Mouse (Mus musculus) small intestine, adult 2 months (tissue): ENCODE results near the gene Olfr283. TPM values are rescaled to one million over a fixed set of nuclear protein-coding genes. Genes with fewer than 3 reads are reported as not detected.

Experiments
- H3K27ac ChIP-seq: fragments of 200-500 bp; 2 replicates; pipeline ENCODE4 v1.5.1; 2012; ENCODE audit warnings: low read depth, low read length, control low read depth, inconsistent platforms; ENCODE audit not compliant: insufficient read depth
- H3K27me3 ChIP-seq: fragments of 200-500 bp; 2 replicates; pipeline ENCODE4 v1.6.1; 2012; ENCODE audit warnings: mild to moderate bottlenecking, moderate library complexity, low read length, inconsistent platforms; ENCODE audit not compliant: control insufficient read depth, insufficient read depth
- H3K36me3 ChIP-seq: fragments of 200-500 bp; 2 replicates; pipeline ENCODE4 v1.6.1; 2012; ENCODE audit warnings: mild to moderate bottlenecking, low read length, control low read depth, inconsistent platforms; ENCODE audit not compliant: control insufficient read depth, insufficient read depth
- H3K4me1 ChIP-seq: fragments of 200-500 bp; 2 replicates; pipeline ENCODE4 v1.6.1; 2012; ENCODE audit warnings: low read length, inconsistent platforms, mixed read lengths; ENCODE audit not compliant: control insufficient read depth, insufficient read depth, insufficient read length
- H3K4me3 ChIP-seq: fragments of 200-500 bp; 2 replicates; pipeline ENCODE4 v1.5.1; 2012; ENCODE audit warnings: low read depth, mild to moderate bottlenecking, control low read depth, inconsistent platforms, low read length, moderate library complexity
- CTCF ChIP-seq: fragments of 200-500 bp; IDR thresholded peaks from 2 replicates; pipeline ENCODE4 v1.5.1; 2012; ENCODE audit warnings: low read depth, mild to moderate bottlenecking, control low read depth, inconsistent platforms, low read length, moderate library complexity, mixed read lengths; ENCODE audit not compliant: insufficient replicate concordance, insufficient read length; ENCODE audit errors: extremely low read depth
- POLR2A ChIP-seq: fragments of 200-500 bp; IDR thresholded peaks from 2 replicates; pipeline ENCODE4 v1.6.1; 2012; ENCODE audit warnings: low read depth, mild to moderate bottlenecking, control low read depth, inconsistent platforms, low read length, moderate library complexity
- WGBS: fragments of 180-500 bp; shearing (Covaris S2); methylation state at CpG from one replicate; pipeline ENCODE4 v1.1.7; 2018; 5-methylcytosine and 5-hydroxymethylcytosine counted together
- polyA plus RNA-seq: library from polyadenylated mRNA; depleted of rRNA; stranded (reverse); fragments of >200 nt; gene quantifications from 2 replicates; pipeline ENCODE4 v1.2.3, GENCODE M21; 2012; rRNA removed

Gene Olfr283
- polyA plus RNA-seq, 1 experiment, result not detected

- Histone ChIP-seq H3K36me3 (no peaks in the 10 kb centered on the region), H3K27me3 (no peaks in the 10 kb centered on the region), H3K4me3 (no peak overlapping the region), H3K27ac (no peak overlapping the region), H3K4me1 (no peaks in the 10 kb centered on the region)
- TF ChIP-seq CTCF (no peak), POLR2A (no peak)
- WGBS, result 70% methylated on average over 10 of the region's 10 CpGs
Observed at GRCm38 (mm10) chr15:98391081-98391902, 10.5 kb upstream of the Olfr283 start.

GRCm38 (mm10) chr15:98389796-98390195, 9.1 kb upstream of the Olfr283 start:
- H3K27ac ChIP-seq, result no peak overlapping the region
- TF ChIP-seq POLR2A, result no peak
- peak; percentile 69; the same call in 1 of the 2 replicates for TF ChIP-seq CTCF
- H3K36me3 ChIP-seq, result no peaks in the 10 kb centered on the region
- WGBS, result 21% methylated on average over 7 of the region's 7 CpGs
- no peaks in the 10 kb centered on the region for H3K27me3 ChIP-seq
- H3K4me1 ChIP-seq, result no peaks in the 10 kb centered on the region
- H3K4me3 ChIP-seq, result no peak overlapping the region

DNA sequence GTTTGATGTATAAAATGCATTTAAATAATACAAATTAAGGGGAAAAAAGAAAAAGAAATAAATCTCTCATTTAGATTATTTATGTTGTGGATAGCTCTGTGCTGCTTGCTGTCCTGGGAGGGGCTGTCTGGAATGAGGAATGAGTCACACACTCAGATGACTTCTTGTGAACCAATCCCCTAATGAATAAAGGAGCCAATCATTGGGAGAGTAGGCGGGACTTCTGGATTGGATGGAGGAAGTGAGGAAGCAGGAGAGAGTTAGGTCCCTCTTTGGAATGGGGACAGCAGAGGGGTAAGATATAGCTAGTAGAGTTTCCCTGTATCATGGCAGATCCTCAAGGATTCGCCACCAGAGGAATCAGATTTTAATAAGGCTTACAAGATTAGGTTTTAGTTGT, 6.9 kb upstream of the Olfr283 start:
- Histone ChIP-seq H3K27ac (no peak overlapping the region), H3K27me3 (no peaks in the 10 kb centered on the region), H3K4me3 (no peak overlapping the region), H3K36me3 (no peaks in the 10 kb centered on the region), H3K4me1 (no peaks in the 10 kb centered on the region)
- TF ChIP-seq CTCF (no peak), POLR2A (no peak)
- WGBS, result 75% methylated on average over 2 of the region's 2 CpGs

DNA sequence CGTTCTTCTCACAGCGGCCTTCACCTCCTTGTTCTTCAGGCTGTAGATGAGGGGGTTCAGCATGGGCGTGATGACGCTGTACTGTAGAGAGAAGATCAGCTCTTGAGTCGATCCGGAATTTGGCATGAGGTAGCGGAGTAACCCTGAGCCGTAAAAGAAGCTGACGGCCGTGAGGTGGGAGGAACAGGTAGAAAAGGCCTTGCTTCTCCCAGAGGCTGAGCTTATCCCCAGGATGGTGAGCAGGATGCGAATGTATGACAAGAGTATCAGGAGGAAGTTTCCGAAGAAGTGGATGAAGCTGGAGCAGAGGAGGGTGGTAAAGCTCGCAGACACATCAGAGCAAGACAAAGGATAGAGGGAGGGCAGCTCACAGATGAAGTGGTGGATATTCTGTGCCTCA, 2.5 kb downstream of the Olfr283 start:
- Histone ChIP-seq H3K4me3 (no peak overlapping the region), H3K36me3 (no peaks in the 10 kb centered on the region), H3K4me1 (no peaks in the 10 kb centered on the region), H3K27ac (no peak overlapping the region), H3K27me3 (no peaks in the 10 kb centered on the region)
- WGBS, result 89% methylated on average over 13 of the region's 13 CpGs
- no peak for TF ChIP-seq POLR2A
- no peak for TF ChIP-seq CTCF

DNA sequence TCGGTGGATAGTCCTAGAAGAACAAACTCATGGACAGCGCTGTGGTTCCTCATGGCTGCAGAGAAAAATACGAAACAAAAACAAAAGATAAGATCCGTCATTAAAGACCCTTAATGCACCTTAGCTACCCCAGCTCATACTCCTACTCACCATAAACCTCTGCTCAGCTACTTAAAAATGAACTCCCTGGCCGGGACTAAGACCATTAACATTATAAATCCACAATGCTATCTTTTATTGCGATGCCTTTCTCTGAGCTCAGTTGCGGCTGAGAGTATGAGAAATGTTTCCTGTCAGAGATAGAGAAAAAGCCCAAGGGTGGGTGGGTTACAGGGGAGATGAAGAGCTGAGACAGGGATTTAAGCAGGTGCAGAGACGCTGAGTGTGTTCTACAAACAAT, 39.9 kb downstream of the Olfr283 start, which contains the start of gene Olfr284:
Gene Olfr284, minus strand, starts transcription at position 101 of the 400 bp plus-strand sequence.
- H3K27ac ChIP-seq, result no peak within 1 kb of the TSS
- no peak for TF ChIP-seq CTCF
- no peaks in the 10 kb centered on the region for H3K36me3 ChIP-seq
- 69% methylated on average over 8 of the region's 8 CpGs for WGBS
- H3K4me3 ChIP-seq, result no peak within 1 kb of the TSS
- no peaks in the 10 kb centered on the region for H3K27me3 ChIP-seq
- no peaks in the 10 kb centered on the region for H3K4me1 ChIP-seq

Other genes with a start within 250 kb of the Olfr283 start
- gene Asb8, start 215.3 kb downstream of the Olfr283 start, polyA plus RNA-seq, result 15.8 and 27.3 TPM in 2 replicates
- gene Ccdc184, start 213.8 kb downstream of the Olfr283 start, polyA plus RNA-seq, result 0.22 and 0.43 TPM in 2 replicates
- not detected in 2 replicates for gene Olfr288, start 185.4 kb downstream of the Olfr283 start, polyA plus RNA-seq
- not detected in 2 replicates for gene Gm44579, start 160.0 kb downstream of the Olfr283 start, polyA plus RNA-seq
- 0.11 and 0.67 TPM in 2 replicates for gene Olfr287, start 159.9 kb downstream of the Olfr283 start, polyA plus RNA-seq
- gene Olfr286, start 146.5 kb downstream of the Olfr283 start, polyA plus RNA-seq, result 0.24 TPM in 1 of 2 replicates, not detected in the other
- gene H1fnt, start 123.7 kb downstream of the Olfr283 start, polyA plus RNA-seq, result not detected in 2 replicates
- gene Zfp641, start 84.8 kb downstream of the Olfr283 start, polyA plus RNA-seq, result 0.28 and 0.34 TPM in 2 replicates
- gene Olfr285, start 63.6 kb downstream of the Olfr283 start, polyA plus RNA-seq, result not detected in 2 replicates
- not detected in 2 replicates for gene Olfr284, start 40.0 kb downstream of the Olfr283 start, polyA plus RNA-seq
- gene Olfr282, start 50.3 kb upstream of the Olfr283 start, polyA plus RNA-seq, result not detected in 2 replicates
- not detected in 2 replicates for gene Olfr281, start 71.6 kb upstream of the Olfr283 start, polyA plus RNA-seq
- not detected in 2 replicates for gene OR5BS1P, start 89.0 kb upstream of the Olfr283 start, polyA plus RNA-seq
- not detected in 2 replicates for gene Lalba, start 101.8 kb upstream of the Olfr283 start, polyA plus RNA-seq
- not detected in 2 replicates for gene Olfr279, start 111.5 kb upstream of the Olfr283 start, polyA plus RNA-seq
- 8.4 and 15.0 TPM in 2 replicates for gene Kansl2, start 153.3 kb upstream of the Olfr283 start, polyA plus RNA-seq
- 3.6 and 5.2 TPM in 2 replicates for gene Ccnt1, start 190.0 kb upstream of the Olfr283 start, polyA plus RNA-seq
- 0.46 and 2.7 TPM in 2 replicates for gene 4930415O20Rik, start 190.1 kb upstream of the Olfr283 start, polyA plus RNA-seq
- 55.9 and 89.2 TPM in 2 replicates for gene Adcy6, start 229.1 kb upstream of the Olfr283 start, polyA plus RNA-seq
- 19.1 and 40.2 TPM in 2 replicates for gene Cacnb3, start 249.9 kb upstream of the Olfr283 start, polyA plus RNA-seq